Mouse (Mus musculus) embryonic facial prominence, embryonic 10.5 days (tissue): ENCODE data around the gene Tmprss9. TPM values are rescaled to one million over a fixed set of nuclear protein-coding genes. Genes with fewer than 3 reads are reported as not detected.

Source experiments
- DNase-seq: peaks from one replicate; pipeline ENCODE4 v3.0.0-alpha.2; 2017; ENCODE audit warnings: low spot score
- H3K27ac ChIP-seq: fragments of 300-500 bp; sonication (generic); replicated peaks from 2 replicates; pipeline ENCODE4 v1.5.1; 2016; ENCODE audit warnings: mild to moderate bottlenecking
- H3K27me3 ChIP-seq: fragments of 300-500 bp; sonication (generic); replicated peaks from 2 replicates; pipeline ENCODE4 v1.6.1; 2016; ENCODE audit warnings: low read depth, mild to moderate bottlenecking; ENCODE audit not compliant: poor library complexity, severe bottlenecking
- H3K36me3 ChIP-seq: fragments of 300-500 bp; sonication (generic); replicated peaks from 2 replicates; pipeline ENCODE4 v1.6.1; 2016; ENCODE audit warnings: mild to moderate bottlenecking, moderate library complexity
- H3K4me1 ChIP-seq: fragments of 300-500 bp; sonication (generic); 2 replicates; pipeline ENCODE4 v1.6.1; 2016
- H3K4me3 ChIP-seq: fragments of 300-500 bp; sonication (generic); 2 replicates; pipeline ENCODE4 v1.5.1; 2016; ENCODE audit warnings: mild to moderate bottlenecking, moderate library complexity
- H3K9me3 ChIP-seq: fragments of 300-500 bp; sonication (generic); 2 replicates; pipeline ENCODE4 v1.6.1; 2016; ENCODE audit warnings: mild to moderate bottlenecking
- WGBS: fragments of 180-500 bp; shearing (Covaris S2); methylation state at CpG from one replicate; pipeline ENCODE4 v1.1.7; 2016; 5-methylcytosine and 5-hydroxymethylcytosine counted together
- polyA plus RNA-seq: library from polyadenylated mRNA; unstranded; fragments of >200 nt; fragmentation: Nextera tagmentation; extraction: Ambion mirVana; gene quantifications from 2 replicates; pipeline ENCODE4 v1.2.1, GENCODE M21; 2016

The Tmprss9 gene
- polyA plus RNA-seq, 1 experiment from 2014 or later, result 0.06 TPM

DNA sequence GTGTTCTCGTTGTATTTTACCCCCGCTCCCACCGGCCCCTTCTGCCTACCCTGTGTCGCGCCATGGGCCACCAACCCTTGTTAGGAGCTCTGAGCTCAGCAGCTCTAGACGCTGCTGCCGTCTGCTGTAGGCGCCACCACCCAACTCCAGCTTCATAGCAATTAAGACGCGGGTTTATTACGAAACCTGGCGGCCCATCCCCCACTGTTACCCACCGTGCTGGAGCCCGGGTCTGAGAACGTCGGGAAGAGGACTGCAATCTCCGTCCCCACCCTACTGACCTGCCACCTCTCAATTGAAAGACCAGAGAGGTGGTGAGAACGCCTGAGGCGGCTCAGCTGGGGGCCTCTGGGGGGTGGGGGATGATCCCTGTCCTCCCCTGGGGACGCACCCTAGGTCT is 60.6 kb downstream of the Tmprss9 start:
- no peaks in the 10 kb centered on the region for H3K9me3 ChIP-seq
- peaks cover 72% of the 10 kb centered on the region for H3K27me3 ChIP-seq
- under 1% methylated on average over 20 of the region's 20 CpGs for WGBS
- DNase-seq, result peak; percentile 59
- H3K36me3 ChIP-seq, result no peaks in the 10 kb centered on the region
- H3K4me1 ChIP-seq, result peaks cover 86% of the 10 kb centered on the region
- 0 out of 2 replicates have a peak overlapping the region, but pooled peaks have one; percentile 45 for H3K27ac ChIP-seq
- peak overlapping the region; percentile 64 for H3K4me3 ChIP-seq

DNA sequence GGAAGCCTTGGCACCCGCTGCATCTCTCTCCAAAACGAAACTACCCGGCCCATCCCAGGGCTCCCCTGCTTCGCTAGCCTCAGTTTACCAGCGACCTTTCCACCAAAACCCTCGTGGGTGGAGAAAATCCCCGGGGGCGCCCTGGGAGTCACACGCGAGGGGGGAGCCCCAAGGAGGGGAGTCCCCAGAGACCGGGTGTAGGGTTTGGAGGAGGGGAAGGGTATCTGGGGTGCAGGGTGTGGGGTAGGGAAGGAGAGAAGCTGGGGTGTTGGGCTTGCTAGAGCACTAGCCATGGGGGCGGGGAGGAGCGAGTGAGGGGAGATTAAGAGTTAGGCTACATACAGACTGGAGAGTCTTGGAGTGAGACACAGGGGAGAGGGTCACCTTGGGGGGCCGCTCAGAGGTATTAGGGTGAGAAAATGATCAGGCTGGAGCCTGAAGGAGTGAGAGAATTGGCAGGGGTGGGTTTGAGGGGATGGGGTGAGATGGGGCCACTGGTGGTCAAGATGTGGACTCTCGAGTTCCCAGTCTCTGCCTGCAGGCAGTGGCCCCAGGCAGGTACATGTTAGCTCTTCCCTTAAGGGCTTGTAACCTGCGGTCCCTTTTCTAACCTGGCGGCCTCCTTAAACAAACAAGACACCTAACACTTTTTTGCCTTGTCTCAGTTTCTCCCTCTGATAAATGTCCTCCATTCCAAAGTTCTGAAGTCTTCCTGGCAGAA is 61.2 kb downstream of the Tmprss9 start:
- H3K4me1 ChIP-seq, result peaks cover 90% of the 10 kb centered on the region
- no peaks in the 10 kb centered on the region for H3K9me3 ChIP-seq
- 0 out of 2 replicates have a peak overlapping the region, but pooled peaks have one; percentile 45 for H3K27ac ChIP-seq
- H3K27me3 ChIP-seq, result peaks cover 79% of the 10 kb centered on the region
- H3K36me3 ChIP-seq, result no peaks in the 10 kb centered on the region
- DNase-seq, result peak; percentile 41
- peak overlapping the region; percentile 64 for H3K4me3 ChIP-seq
- 1% methylated on average over 17 of the region's 17 CpGs for WGBS

DNA sequence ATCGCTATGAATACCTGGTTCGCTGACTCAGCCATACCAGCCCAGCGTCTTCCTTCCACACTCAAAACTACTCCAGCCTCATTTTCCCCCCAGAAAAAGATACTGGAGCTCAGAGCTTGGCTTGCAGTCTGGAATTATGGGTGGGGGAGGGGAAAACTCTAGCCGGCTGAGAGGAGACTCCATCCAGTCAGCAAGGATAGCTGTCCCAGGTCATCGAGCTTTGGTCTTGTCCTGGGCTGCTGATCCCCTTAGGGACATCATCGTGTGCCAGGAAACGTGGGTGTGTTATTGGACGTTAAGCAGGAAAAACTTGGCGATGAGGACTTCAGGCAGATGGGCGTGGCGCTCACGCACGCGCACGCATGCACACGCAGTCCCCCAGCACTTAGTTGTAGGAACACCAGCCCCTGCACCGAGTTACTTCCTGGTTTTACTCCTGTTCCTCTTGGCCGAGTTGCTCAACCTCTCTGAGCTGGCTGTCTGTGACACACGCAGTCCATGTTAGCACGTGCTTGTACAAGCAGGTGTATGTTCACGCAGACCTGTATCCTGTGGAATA is 61.9 kb downstream of the Tmprss9 start:
- Histone ChIP-seq H3K27ac (no peak overlapping the region), H3K36me3 (no peaks in the 10 kb centered on the region), H3K4me3 (peak overlapping the region; percentile 64), H3K9me3 (no peaks in the 10 kb centered on the region), H3K27me3 (peaks cover 85% of the 10 kb centered on the region), H3K4me1 (peaks cover 95% of the 10 kb centered on the region)
- peak; percentile 35 for DNase-seq
- 3% methylated on average over 21 of the region's 21 CpGs for WGBS

DNA sequence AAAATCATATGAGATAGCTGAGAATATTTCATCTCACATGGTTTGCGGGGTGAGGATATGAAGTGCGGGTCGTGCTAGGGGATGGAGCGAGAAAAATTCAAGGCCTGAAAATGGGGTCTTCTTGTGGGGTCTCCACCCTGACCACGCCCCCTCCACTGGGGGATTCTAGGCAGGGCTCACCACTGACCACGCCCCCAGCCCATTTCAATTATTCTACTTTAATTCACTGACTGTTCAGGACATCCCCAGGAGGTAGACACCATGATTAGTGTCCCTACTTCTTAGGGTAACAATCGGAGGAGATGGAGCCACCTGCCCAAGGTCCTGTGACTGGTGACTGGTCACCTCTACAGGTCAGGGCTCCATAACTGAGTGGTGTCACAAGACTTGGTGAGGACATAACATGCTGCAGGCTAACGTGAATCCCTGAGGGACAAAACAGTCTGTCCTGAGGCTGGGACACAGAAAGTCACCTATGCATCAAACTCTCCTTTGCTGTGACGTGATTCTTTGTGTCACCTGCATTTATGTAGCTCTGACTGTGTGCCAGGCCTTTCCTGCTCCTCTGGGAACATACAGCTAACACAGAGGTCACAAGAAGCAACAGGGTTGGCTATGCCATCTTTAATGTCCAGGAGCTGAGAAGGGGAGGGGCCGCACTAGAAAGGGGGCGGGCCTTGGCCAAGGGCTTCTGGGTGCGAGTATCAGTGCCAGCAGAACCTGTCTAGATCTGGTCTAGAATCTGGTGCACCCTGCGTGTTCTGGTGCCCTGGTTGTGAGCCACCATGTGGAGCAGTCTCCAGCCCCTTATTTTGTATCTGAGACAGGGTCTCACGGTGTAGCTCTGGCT is 62.7 kb downstream of the Tmprss9 start:
- H3K27ac ChIP-seq, result no peak overlapping the region
- H3K36me3 ChIP-seq, result no peaks in the 10 kb centered on the region
- H3K27me3 ChIP-seq, result peaks cover 94% of the 10 kb centered on the region
- H3K9me3 ChIP-seq, result no peaks in the 10 kb centered on the region
- 40% methylated on average over 14 of the region's 14 CpGs for WGBS
- H3K4me1 ChIP-seq, result peaks cover 95% of the 10 kb centered on the region
- DNase-seq, result no peak
- peak overlapping the region; percentile 64; the same call in 1 of the 2 replicates for H3K4me3 ChIP-seq

DNA sequence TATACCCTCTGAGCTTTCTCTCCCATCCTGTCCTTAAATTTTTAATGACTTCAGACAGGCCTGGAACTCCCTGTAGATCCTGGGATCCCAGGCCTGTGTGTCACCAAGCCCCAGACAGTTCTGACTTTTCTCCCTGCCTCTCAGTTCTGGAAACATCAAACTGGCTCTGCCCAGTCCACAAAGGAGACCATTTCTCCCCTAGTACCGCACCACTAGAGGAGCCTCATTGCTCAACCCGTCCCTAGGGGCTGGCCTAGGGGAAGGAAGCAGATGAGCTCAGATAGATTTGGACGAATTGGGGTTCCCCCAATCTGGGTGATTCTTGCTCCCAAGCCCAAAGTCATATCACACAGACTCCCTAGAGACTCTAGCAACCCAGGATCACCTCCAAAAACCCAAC is 63.6 kb downstream of the Tmprss9 start:
- Histone ChIP-seq H3K36me3 (no peaks in the 10 kb centered on the region), H3K4me3 (peak overlapping the region; percentile 59), H3K4me1 (peaks cover 97% of the 10 kb centered on the region), H3K27ac (peak overlapping the region; percentile 87; the same call in 1 of the 2 replicates), H3K9me3 (no peaks in the 10 kb centered on the region), H3K27me3 (peaks cover 93% of the 10 kb centered on the region)
- DNase-seq, result no peak
- 15% methylated on average over 3 of the region's 3 CpGs for WGBS

DNA sequence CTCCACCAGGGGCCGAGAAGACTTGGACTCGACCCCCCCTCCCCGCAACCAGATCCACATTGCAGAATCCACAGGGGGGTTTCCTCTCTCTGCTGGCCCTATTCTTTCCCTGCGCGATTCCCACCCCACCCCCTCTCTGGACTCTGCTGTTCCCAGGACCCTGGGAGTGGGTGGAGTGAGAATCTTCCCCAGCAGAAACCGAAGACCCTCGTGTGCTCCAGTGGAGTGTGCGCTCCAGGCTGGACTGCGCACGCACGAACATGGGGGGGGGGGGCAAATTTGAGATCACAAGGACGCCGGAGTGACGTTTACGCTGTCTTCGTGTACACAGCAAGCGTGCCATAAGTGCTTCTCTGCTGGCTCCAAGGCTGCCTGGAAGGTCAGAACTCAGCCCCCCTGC is 64.0 kb downstream of the Tmprss9 start:
- peak overlapping the region; percentile 87 for H3K27ac ChIP-seq
- no peaks in the 10 kb centered on the region for H3K36me3 ChIP-seq
- H3K4me3 ChIP-seq, result peak overlapping the region; percentile 59
- H3K4me1 ChIP-seq, result peaks cover 97% of the 10 kb centered on the region
- H3K27me3 ChIP-seq, result peaks cover 93% of the 10 kb centered on the region
- 5% methylated on average over 17 of the region's 17 CpGs for WGBS
- H3K9me3 ChIP-seq, result no peaks in the 10 kb centered on the region
- peak; percentile 56 for DNase-seq

DNA sequence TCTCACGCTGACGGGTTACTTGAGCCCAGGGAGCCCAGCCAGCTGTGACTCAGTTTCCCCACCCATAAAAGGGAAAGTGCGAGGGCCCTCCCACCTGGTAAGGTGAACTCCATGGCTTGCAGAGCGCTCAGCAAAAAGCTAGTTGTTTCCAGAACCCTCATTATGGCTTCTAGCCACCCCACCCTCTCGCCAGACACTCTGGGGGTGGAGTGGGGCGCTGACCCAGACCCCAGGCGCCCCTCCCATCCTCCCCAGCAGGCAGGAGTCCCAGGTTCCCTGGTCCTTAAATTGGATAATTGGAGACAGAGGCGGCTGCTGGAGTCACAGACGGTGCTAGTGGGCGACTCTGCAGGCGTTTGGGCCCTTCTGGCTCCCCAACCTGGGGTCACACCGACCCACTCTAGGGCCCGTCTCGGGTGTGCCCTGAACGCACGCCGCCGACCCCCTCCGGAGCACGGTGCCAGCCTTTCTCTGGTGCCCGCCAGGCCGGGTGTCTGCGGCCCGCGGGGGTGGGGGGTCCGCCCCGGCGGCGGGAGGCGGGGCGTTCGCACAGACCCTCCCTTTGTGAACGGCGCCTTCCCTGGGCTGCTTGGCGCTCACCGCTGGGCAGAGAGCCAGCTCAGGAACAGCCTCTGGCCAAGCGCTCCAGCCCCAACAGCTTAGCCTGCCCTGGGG is 64.6 kb downstream of the Tmprss9 start:
- Histone ChIP-seq H3K4me3 (peak overlapping the region; percentile 59), H3K27me3 (peaks cover 93% of the 10 kb centered on the region), H3K27ac (peak overlapping the region; percentile 87), H3K4me1 (peaks cover 97% of the 10 kb centered on the region), H3K36me3 (no peaks in the 10 kb centered on the region), H3K9me3 (no peaks in the 10 kb centered on the region)
- DNase-seq, result peak; percentile 84
- 2% methylated on average over 37 of the region's 37 CpGs for WGBS

DNA sequence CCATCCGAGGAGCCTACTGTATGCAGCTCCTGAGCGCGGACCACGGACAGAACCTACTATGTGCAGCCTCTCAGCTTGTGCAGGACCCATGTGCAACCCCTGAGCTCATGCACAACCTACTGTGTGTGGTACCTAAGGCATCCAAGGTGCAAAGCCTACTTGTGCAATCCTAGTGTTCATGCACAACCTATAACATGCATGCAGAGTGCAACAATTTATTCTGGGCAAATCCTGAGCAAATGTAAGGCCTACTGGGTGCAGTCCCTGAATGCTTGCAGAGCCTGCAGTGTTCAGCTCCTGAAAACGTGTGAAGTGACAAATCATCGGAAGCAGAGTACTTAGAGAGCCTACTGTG is 65.1 kb downstream of the Tmprss9 start:
- Histone ChIP-seq H3K4me1 (peaks cover 94% of the 10 kb centered on the region), H3K27me3 (peaks cover 90% of the 10 kb centered on the region), H3K36me3 (no peaks in the 10 kb centered on the region), H3K27ac (peak overlapping the region; percentile 87), H3K9me3 (no peaks in the 10 kb centered on the region), H3K4me3 (peak overlapping the region; percentile 59)
- 13% methylated on average over 6 of the region's 6 CpGs for WGBS
- DNase-seq, result no peak

DNA sequence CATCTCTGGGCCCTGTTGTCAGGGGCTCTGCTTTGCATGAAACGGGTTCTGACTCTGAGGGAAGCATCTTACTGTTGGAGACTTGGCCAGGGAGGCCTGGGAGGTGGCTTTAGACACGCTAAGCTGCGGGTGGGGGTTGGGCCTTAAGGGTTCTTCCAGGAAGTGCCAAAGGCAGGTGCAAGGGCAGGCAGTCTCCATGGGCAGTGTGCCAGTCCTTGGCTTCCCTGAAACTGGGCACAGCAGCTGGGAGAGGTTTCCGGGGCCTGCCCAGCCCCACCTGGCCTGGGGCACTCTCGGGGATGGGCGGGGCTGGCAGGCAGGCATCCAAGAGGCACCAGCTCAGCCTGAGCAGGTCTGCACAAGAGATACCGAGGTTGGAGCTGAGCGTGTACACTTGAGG is 66.0 kb downstream of the Tmprss9 start:
- no peaks in the 10 kb centered on the region for H3K9me3 ChIP-seq
- WGBS, result 23% methylated on average over 8 of the region's 8 CpGs
- peaks cover 86% of the 10 kb centered on the region for H3K4me1 ChIP-seq
- peak overlapping the region; percentile 17; the same call in 1 of the 2 replicates for H3K4me3 ChIP-seq
- peak overlapping the region; percentile 87 for H3K27ac ChIP-seq
- H3K27me3 ChIP-seq, result peaks cover 82% of the 10 kb centered on the region
- DNase-seq, result no peak
- no peaks in the 10 kb centered on the region for H3K36me3 ChIP-seq

DNA sequence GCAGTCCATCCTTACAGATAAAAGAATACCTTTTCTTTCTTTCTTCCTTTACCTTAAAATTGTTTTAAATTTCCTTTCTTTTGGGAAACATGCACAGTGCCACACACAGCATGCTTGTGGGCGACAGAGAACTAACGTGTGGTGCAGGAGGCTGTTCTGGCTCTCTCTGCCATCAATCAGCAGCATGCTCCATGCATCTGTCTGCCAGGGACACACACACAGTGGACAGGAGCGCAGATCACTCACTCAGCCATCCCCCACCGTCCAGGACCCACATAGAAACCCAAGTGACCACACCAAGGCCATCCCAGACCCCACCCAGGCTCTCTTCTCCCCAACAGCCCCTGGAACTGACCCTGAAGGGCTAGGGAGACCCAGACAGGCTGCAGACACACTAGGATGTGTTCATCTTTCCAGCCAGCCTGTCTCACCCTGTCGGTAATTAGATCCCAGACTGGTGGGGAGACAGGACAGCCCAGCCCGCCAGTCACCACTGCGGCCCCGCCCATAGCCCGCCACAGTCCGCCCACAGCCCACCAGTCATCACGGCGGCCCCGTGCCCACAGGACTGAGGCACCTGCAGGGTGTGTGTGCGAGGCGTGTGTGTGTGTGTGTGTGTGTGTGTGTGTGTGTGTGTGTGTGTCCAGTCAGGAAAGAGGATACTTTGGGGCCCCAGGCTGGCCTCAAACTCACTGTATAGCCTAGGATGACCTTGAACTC is 67.3 kb downstream of the Tmprss9 start:
- Histone ChIP-seq H3K27me3 (peaks cover 68% of the 10 kb centered on the region), H3K27ac (peak overlapping the region; percentile 87), H3K9me3 (no peaks in the 10 kb centered on the region), H3K4me1 (peaks cover 85% of the 10 kb centered on the region), H3K4me3 (peak overlapping the region; percentile 58), H3K36me3 (no peaks in the 10 kb centered on the region)
- peak; percentile 77 for DNase-seq
- WGBS, result 14% methylated on average over 15 of the region's 15 CpGs

DNA sequence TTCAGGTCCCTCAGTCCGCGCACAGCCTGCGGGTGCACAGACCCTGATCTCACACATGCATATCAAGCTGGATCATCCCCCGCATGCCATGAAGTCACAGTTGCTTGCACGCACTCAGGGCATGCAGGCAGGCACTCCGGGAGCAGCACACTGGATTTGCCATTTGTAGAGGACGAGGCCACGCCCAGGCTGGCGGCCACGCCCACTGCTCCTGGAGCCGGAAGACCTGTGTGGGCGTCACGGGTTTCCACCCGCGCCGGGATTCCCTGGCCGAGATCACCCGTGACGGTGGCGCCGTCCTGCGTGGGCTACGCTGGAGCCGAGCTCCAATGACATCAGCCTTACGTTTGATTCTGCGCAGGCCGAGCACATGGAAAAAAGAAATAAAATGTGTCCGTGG is 68.0 kb downstream of the Tmprss9 start:
- WGBS, result 7% methylated on average over 28 of the region's 28 CpGs
- Histone ChIP-seq H3K27ac (peak overlapping the region; percentile 87), H3K4me1 (peaks cover 78% of the 10 kb centered on the region), H3K27me3 (peaks cover 61% of the 10 kb centered on the region), H3K9me3 (no peaks in the 10 kb centered on the region), H3K4me3 (peak overlapping the region; percentile 58), H3K36me3 (no peaks in the 10 kb centered on the region)
- peak; percentile 88 for DNase-seq
